Mouse (Mus musculus): ENCODE measurements around the gene Slit1. TPM values are rescaled to one million over a fixed set of nuclear protein-coding genes. Genes with fewer than 3 reads are reported as not detected.

Gene Slit1
- polyA plus RNA-seq, 1 experiment, result not detected

GRCm38 (mm10) chr19:41697807-41698515 is 45.5 kb downstream of the Slit1 start:
- 62% methylated on average over 6 of the region's 6 CpGs for WGBS
- peak overlapping the region; percentile 46; the same call in 1 of the 2 replicates for H3K27ac ChIP-seq (ENCODE audit: insufficient read depth, low read depth, low read length)
- H3K4me1 ChIP-seq (ENCODE audit: control insufficient read depth, insufficient read depth, low read length), result peaks cover 55% of the 10 kb centered on the region

GRCm38 (mm10) chr19:41697111-41697806 is 46.2 kb downstream of the Slit1 start:
- TF ChIP-seq CTCF (IDR thresholded peaks at IDR 0.05; ENCODE audit: insufficient read depth, low read depth, low read length) (no peak), POLR2A (IDR thresholded peaks at IDR 0.05; ENCODE audit: insufficient read depth, low read depth, low read length) (no peak)
- 30% methylated on average over 9 of the region's 9 CpGs for WGBS
- peaks cover 56% of the 10 kb centered on the region for H3K4me1 ChIP-seq (ENCODE audit: control insufficient read depth, insufficient read depth, low read length)
- no peak overlapping the region for H3K4me3 ChIP-seq (ENCODE audit: insufficient read depth, low read depth, low read length)
- peak overlapping the region; percentile 46; the same call in 1 of the 2 replicates for H3K27ac ChIP-seq (ENCODE audit: insufficient read depth, low read depth, low read length)

More at GRCm38 (mm10) chr19:41697807-41698515, 45.5 kb downstream of the Slit1 start:
- no peak overlapping the region for H3K4me3 ChIP-seq (ENCODE audit: insufficient read depth, low read depth, low read length)
- TF ChIP-seq POLR2A (IDR thresholded peaks at IDR 0.05; ENCODE audit: insufficient read depth, low read depth, low read length) (no peak), CTCF (IDR thresholded peaks at IDR 0.05; ENCODE audit: insufficient read depth, low read depth, low read length) (no peak)

- no peak for TF ChIP-seq POLR2A (IDR thresholded peaks at IDR 0.05; ENCODE audit: insufficient read depth, low read depth, low read length)
- no peak for TF ChIP-seq CTCF (IDR thresholded peaks at IDR 0.05; ENCODE audit: insufficient read depth, low read depth, low read length)
- 87% methylated on average over 9 of the region's 9 CpGs for WGBS
- Histone ChIP-seq H3K4me3 (ENCODE audit: insufficient read depth, low read depth, low read length) (no peak overlapping the region), H3K27ac (ENCODE audit: insufficient read depth, low read depth, low read length) (no peak overlapping the region), H3K4me1 (ENCODE audit: control insufficient read depth, insufficient read depth, low read length) (peaks cover 61% of the 10 kb centered on the region)
Observed at GRCm38 (mm10) chr19:41696443-41696842, 47.0 kb downstream of the Slit1 start.

- Histone ChIP-seq H3K4me1 (ENCODE audit: control insufficient read depth, insufficient read depth, low read length) (peaks cover 59% of the 10 kb centered on the region), H3K27ac (ENCODE audit: insufficient read depth, low read depth, low read length) (no peak overlapping the region)
Observed at GRCm38 (mm10) chr19:41695046-41695445, 48.4 kb downstream of the Slit1 start.

GRCm38 (mm10) chr19:41694610-41695009 is 48.9 kb downstream of the Slit1 start:
- WGBS, result 89% methylated on average over 9 of the region's 9 CpGs
- H3K4me3 ChIP-seq (ENCODE audit: insufficient read depth, low read depth, low read length), result no peak overlapping the region
- peaks cover 57% of the 10 kb centered on the region for H3K4me1 ChIP-seq (ENCODE audit: control insufficient read depth, insufficient read depth, low read length)
- H3K27ac ChIP-seq (ENCODE audit: insufficient read depth, low read depth, low read length), result no peak overlapping the region
- TF ChIP-seq CTCF (IDR thresholded peaks at IDR 0.05; ENCODE audit: insufficient read depth, low read depth, low read length) (no peak), POLR2A (IDR thresholded peaks at IDR 0.05; ENCODE audit: insufficient read depth, low read depth, low read length) (no peak)

More at GRCm38 (mm10) chr19:41695046-41695445, 48.4 kb downstream of the Slit1 start:
- H3K4me3 ChIP-seq (ENCODE audit: insufficient read depth, low read depth, low read length), result no peak overlapping the region
- 66% methylated on average over 6 of the region's 6 CpGs for WGBS
- no peak for TF ChIP-seq CTCF (IDR thresholded peaks at IDR 0.05; ENCODE audit: insufficient read depth, low read depth, low read length)
- TF ChIP-seq POLR2A (IDR thresholded peaks at IDR 0.05; ENCODE audit: insufficient read depth, low read depth, low read length), result no peak

- Histone ChIP-seq H3K27ac (ENCODE audit: insufficient read depth, low read depth, low read length) (no peak overlapping the region), H3K4me1 (ENCODE audit: control insufficient read depth, insufficient read depth, low read length) (peaks cover 50% of the 10 kb centered on the region), H3K4me3 (ENCODE audit: insufficient read depth, low read depth, low read length) (no peak overlapping the region)
- TF ChIP-seq POLR2A (IDR thresholded peaks at IDR 0.05; ENCODE audit: insufficient read depth, low read depth, low read length) (no peak), CTCF (IDR thresholded peaks at IDR 0.05; ENCODE audit: insufficient read depth, low read depth, low read length) (no peak)
- 56% methylated on average over 5 of the region's 5 CpGs for WGBS
Observed at GRCm38 (mm10) chr19:41693727-41694126, 49.7 kb downstream of the Slit1 start.

GRCm38 (mm10) chr19:41690064-41690463 is 53.4 kb downstream of the Slit1 start:
- no peak for TF ChIP-seq POLR2A (IDR thresholded peaks at IDR 0.05; ENCODE audit: insufficient read depth, low read depth, low read length)
- TF ChIP-seq CTCF (IDR thresholded peaks at IDR 0.05; ENCODE audit: insufficient read depth, low read depth, low read length), result no peak
- Histone ChIP-seq H3K27ac (ENCODE audit: insufficient read depth, low read depth, low read length) (no peak overlapping the region), H3K4me1 (ENCODE audit: control insufficient read depth, insufficient read depth, low read length) (peaks cover 49% of the 10 kb centered on the region), H3K4me3 (ENCODE audit: insufficient read depth, low read depth, low read length) (no peak overlapping the region)
- WGBS, result 76% methylated on average over 10 of the region's 10 CpGs

- WGBS, result 56% methylated on average over 13 of the region's 13 CpGs
- peaks cover 41% of the 10 kb centered on the region for H3K4me1 ChIP-seq (ENCODE audit: control insufficient read depth, insufficient read depth, low read length)
Observed at GRCm38 (mm10) chr19:41688251-41688650, 55.2 kb downstream of the Slit1 start.

GRCm38 (mm10) chr19:41687836-41688235 is 55.6 kb downstream of the Slit1 start:
- Histone ChIP-seq H3K4me3 (ENCODE audit: insufficient read depth, low read depth, low read length) (no peak overlapping the region), H3K4me1 (ENCODE audit: control insufficient read depth, insufficient read depth, low read length) (peaks cover 36% of the 10 kb centered on the region), H3K27ac (ENCODE audit: insufficient read depth, low read depth, low read length) (no peak overlapping the region)
- no peak for TF ChIP-seq POLR2A (IDR thresholded peaks at IDR 0.05; ENCODE audit: insufficient read depth, low read depth, low read length)
- TF ChIP-seq CTCF (IDR thresholded peaks at IDR 0.05; ENCODE audit: insufficient read depth, low read depth, low read length), result no peak
- 73% methylated on average over 8 of the region's 8 CpGs for WGBS

More at GRCm38 (mm10) chr19:41688251-41688650, 55.2 kb downstream of the Slit1 start:
- TF ChIP-seq CTCF (IDR thresholded peaks at IDR 0.05; ENCODE audit: insufficient read depth, low read depth, low read length) (no peak), POLR2A (IDR thresholded peaks at IDR 0.05; ENCODE audit: insufficient read depth, low read depth, low read length) (no peak)
- Histone ChIP-seq H3K4me3 (ENCODE audit: insufficient read depth, low read depth, low read length) (no peak overlapping the region), H3K27ac (ENCODE audit: insufficient read depth, low read depth, low read length) (no peak overlapping the region)
